Mouse (Mus musculus): ENCODE results near the gene Fam43a. TPM values are rescaled to one million over a fixed set of nuclear protein-coding genes. Genes with fewer than 3 reads are reported as not detected.

Fam43a gene
- total and polyA plus RNA-seq, 2 experiments from 2014 or later: 17.1 to 40.6 TPM

DNA sequence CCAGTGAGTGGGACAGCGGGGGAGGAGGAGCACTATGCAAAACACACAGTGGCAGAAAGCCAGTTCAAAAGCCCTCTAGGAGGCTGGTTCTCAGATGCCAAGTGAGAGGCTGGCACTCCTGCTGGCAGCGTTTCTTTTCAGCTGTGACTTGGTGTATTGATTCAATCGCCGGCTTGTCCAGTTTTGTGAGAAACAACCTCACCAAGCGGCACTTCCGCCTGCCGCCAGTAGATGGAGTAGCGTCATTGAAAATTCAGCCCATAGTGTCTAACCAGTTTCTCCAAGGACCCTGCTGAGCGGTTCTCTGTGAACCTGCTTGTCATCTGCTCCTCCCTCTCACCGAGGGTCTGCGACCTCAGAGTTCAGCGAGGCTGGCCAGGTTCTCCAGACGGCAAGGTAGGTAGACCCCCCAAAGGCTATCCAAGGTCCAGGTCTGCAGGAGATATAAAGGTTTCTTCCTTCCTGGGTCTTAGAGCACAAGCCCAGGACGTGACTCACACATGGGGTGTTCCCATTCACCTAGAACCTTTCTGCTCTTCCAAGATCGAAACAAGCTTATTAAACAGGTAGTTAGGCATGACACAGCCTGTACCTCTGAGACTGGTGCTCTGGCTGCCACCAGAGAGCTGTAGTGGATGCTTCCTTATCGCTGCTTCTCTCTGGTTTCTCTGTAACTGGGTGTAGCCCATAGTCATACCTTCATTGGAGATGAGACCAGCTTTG lies 2.4 kb upstream of the Fam43a start:
- WGBS: 11% methylated on average over 16 of the region's 16 CpGs

DNA sequence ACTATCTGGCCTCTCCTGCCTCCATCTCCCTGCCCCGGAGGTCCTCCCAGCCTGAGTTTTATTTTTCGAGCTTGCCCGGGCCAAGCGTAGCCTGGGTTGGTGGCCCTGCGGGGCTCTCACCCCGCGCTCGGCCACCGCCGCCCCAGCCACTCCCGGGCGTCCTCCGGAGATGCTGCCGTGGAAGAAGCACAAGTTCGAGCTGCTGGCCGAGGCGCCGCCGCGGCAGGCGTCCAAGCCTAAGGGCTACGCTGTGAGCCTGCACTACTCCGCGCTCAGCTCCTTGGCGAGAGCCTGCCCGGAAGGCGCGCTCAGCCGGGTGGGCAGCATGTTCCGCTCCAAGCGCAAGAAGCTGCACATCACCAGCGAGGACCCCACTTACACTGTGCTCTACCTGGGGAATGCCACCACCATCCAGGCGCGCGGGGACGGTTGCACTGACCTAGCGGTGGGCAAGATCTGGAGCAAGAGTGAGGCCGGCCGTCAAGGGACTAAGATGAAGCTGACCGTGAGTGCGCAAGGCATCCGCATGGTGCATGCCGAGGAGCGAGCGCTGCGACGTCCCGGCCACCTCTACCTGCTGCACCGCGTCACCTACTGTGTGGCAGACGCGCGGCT lies 1.0 kb downstream of the Fam43a start:
- under 1% methylated on average over 53 of the region's 53 CpGs for WGBS
- peak; percentile 21; the same call in 1 of the 2 replicates for ATAC-seq (ENCODE audit: insufficient read depth, low read depth)
- peak; percentile 26 for DNase-seq (ENCODE audit: low spot score)
- peak overlapping the region; percentile 87 for H3K9ac ChIP-seq (replicated peaks; ENCODE audit: low read depth, low read length)
- peaks cover 17% of the 10 kb centered on the region for H3K4me1 ChIP-seq (ENCODE audit: control insufficient read depth, insufficient read depth)
- H3K27me3 ChIP-seq (ENCODE audit: control insufficient read depth, insufficient read depth, low read length): no peaks in the 10 kb centered on the region
- H3K27ac ChIP-seq (ENCODE audit: low read depth): peak overlapping the region; percentile 92
- peak overlapping the region; percentile 94 for H3K4me3 ChIP-seq (ENCODE audit: low read depth, low read length)
- H3K36me3 ChIP-seq (replicated peaks; ENCODE audit: control insufficient read depth, insufficient read depth, low read length): no peaks in the 10 kb centered on the region
- TF ChIP-seq EP300 (IDR thresholded peaks at IDR 0.05; ENCODE audit: low read depth) (no peak), CTCF (IDR thresholded peaks at IDR 0.05; ENCODE audit: low read depth) (no peak; the same call in 1 of the 2 replicates)
- peak overlapping the region; percentile 84 for H3K4me2 ChIP-seq (ENCODE audit: low read depth, low read length)
- no peaks in the 10 kb centered on the region for H3K9me3 ChIP-seq (replicated peaks; ENCODE audit: control insufficient read depth, low read length)

More for the DNA sequence above, 2.4 kb upstream of the Fam43a start:
- TF ChIP-seq EP300 (IDR thresholded peaks at IDR 0.05; ENCODE audit: low read depth) (no peak), CTCF (IDR thresholded peaks at IDR 0.05; ENCODE audit: low read depth) (peak; percentile 94)
- H3K9ac ChIP-seq (replicated peaks; ENCODE audit: low read depth, low read length): peak overlapping the region; percentile 3; the same call in 1 of the 2 replicates
- no peaks in the 10 kb centered on the region for H3K27me3 ChIP-seq (ENCODE audit: control insufficient read depth, insufficient read depth, low read length)
- no peak for ATAC-seq (ENCODE audit: insufficient read depth, low read depth)
- peak overlapping the region; percentile 42 for H3K4me2 ChIP-seq (ENCODE audit: low read depth, low read length)
- H3K36me3 ChIP-seq (replicated peaks; ENCODE audit: control insufficient read depth, insufficient read depth, low read length): no peaks in the 10 kb centered on the region
- 0 out of 2 replicates have a peak overlapping the region, but pooled peaks have one; percentile 8 for H3K4me3 ChIP-seq (ENCODE audit: low read depth, low read length)
- peaks cover 9% of the 10 kb centered on the region for H3K4me1 ChIP-seq (ENCODE audit: control insufficient read depth, insufficient read depth)
- peak; percentile 70 for DNase-seq (ENCODE audit: low spot score)
- no peaks in the 10 kb centered on the region for H3K9me3 ChIP-seq (replicated peaks; ENCODE audit: control insufficient read depth, low read length)
- no peak overlapping the region for H3K27ac ChIP-seq (ENCODE audit: low read depth)

DNA sequence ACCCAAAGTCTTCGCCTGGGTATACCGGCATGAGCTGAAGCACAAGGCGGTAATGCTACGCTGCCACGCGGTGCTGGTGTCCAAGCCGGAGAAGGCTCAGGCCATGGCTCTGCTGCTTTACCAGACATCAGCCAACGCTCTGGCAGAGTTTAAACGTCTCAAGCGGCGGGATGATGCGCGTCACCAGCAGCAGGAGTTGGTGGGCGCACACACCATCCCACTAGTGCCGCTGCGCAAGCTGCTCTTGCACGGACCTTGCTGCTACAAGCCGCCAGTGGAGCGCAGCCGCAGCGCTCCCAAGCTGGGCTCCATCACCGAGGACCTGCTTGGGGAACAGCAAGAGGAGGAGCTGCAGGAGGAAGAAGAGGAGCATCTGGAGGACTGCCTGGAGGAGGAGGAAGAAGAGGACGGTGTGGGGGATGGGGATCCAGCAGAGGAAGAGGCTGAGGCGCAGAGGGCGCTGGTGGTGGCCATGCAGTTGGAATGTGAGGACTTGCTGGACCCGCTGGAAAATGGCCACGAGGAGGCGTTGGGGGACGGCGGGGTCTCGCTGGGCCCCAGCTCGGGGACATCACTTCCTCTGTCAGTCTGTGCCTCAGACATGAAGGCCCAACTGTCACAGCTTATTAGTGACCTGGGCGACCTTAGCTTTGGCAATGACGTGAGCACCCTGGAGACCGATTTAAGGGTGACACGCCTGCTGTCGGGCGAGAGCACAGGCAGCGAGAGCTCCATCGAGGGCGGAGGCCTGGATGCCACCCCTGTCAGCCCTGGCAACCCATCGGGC lies 1.7 kb downstream of the Fam43a start:
- Histone ChIP-seq H3K36me3 (replicated peaks; ENCODE audit: control insufficient read depth, insufficient read depth, low read length) (no peaks in the 10 kb centered on the region), H3K27ac (ENCODE audit: low read depth) (peak overlapping the region; percentile 92), H3K27me3 (ENCODE audit: control insufficient read depth, insufficient read depth, low read length) (no peaks in the 10 kb centered on the region), H3K9me3 (replicated peaks; ENCODE audit: control insufficient read depth, low read length) (no peaks in the 10 kb centered on the region), H3K4me2 (ENCODE audit: low read depth, low read length) (peak overlapping the region; percentile 84), H3K4me3 (ENCODE audit: low read depth, low read length) (peak overlapping the region; percentile 94), H3K9ac (replicated peaks; ENCODE audit: low read depth, low read length) (peak overlapping the region; percentile 87), H3K4me1 (ENCODE audit: control insufficient read depth, insufficient read depth) (peaks cover 17% of the 10 kb centered on the region)
- 12% methylated on average over 42 of the region's 42 CpGs for WGBS
- no peak for TF ChIP-seq EP300 (IDR thresholded peaks at IDR 0.05; ENCODE audit: low read depth)
- peak; percentile 54 for TF ChIP-seq CTCF (IDR thresholded peaks at IDR 0.05; ENCODE audit: low read depth)
- ATAC-seq (ENCODE audit: insufficient read depth, low read depth) (0 out of 2 replicates have a peak, but pooled peaks have one; percentile 9), DNase-seq (ENCODE audit: low spot score) (peak; percentile 43)

DNA sequence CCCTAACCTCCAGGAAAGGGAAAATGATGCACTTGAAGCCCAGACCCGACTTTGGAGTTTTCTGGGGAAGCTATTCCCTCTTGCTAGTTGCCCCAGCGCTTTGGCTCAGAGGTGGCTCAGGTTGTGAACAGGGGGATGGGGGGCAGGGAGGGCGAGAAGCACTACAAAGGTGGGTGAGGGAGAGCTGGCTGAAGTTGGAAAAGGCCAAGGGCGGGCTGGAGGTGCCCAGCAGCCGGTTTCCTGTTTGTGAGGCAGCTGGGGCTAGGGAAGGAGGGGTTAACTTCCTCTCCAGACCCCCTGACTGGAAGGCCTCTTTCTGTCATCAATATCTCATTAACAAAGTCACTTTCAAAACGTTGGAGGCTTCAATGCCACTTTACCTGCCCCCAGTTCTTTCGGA lies 2.4 kb downstream of the Fam43a start:
- no peaks in the 10 kb centered on the region for H3K27me3 ChIP-seq (ENCODE audit: control insufficient read depth, insufficient read depth, low read length)
- DNase-seq (ENCODE audit: low spot score): no peak
- 47% methylated on average over 7 of the region's 7 CpGs for WGBS

More for the DNA sequence above, 2.4 kb downstream of the Fam43a start:
- Histone ChIP-seq H3K4me1 (ENCODE audit: control insufficient read depth, insufficient read depth) (peaks cover 17% of the 10 kb centered on the region), H3K9ac (replicated peaks; ENCODE audit: low read depth, low read length) (peak overlapping the region; percentile 87), H3K4me3 (ENCODE audit: low read depth, low read length) (peak overlapping the region; percentile 94), H3K27ac (ENCODE audit: low read depth) (peak overlapping the region; percentile 92), H3K4me2 (ENCODE audit: low read depth, low read length) (peak overlapping the region; percentile 84), H3K36me3 (replicated peaks; ENCODE audit: control insufficient read depth, insufficient read depth, low read length) (no peaks in the 10 kb centered on the region), H3K9me3 (replicated peaks; ENCODE audit: control insufficient read depth, low read length) (no peaks in the 10 kb centered on the region)
- TF ChIP-seq CTCF (IDR thresholded peaks at IDR 0.05; ENCODE audit: low read depth): no peak
- no peak for TF ChIP-seq EP300 (IDR thresholded peaks at IDR 0.05; ENCODE audit: low read depth)
- ATAC-seq (ENCODE audit: insufficient read depth, low read depth): no peak
